24 mouse cellular contexts compared by ENCODE assay signal in genomic region chr13:67481528-67481927, GRCm38 (mm10). TPM values are rescaled to one million over a fixed set of nuclear protein-coding genes. Genes with fewer than 3 reads are reported as not detected.
DNase-seq lines count a peak whose midpoint lies in the region; ATAC-seq and TF ChIP-seq lines count a peak whose summit lies in the region.
"Had no signal": no experiment of that assay in that cellular context is flagged by ENCODE, and none has a peak within 500 bp of the region (broad histone marks: within the 10 kb centered on the region; RNA-seq: fewer than 3 reads in every experiment).

No protein-coding gene starts in this region.

- no peak overlapping the region for H3K4me2 ChIP-seq in midbrain, postnatal 0 days (ENCODE audit: low read depth, low read length, poor library complexity, severe bottlenecking)
- no peak overlapping the region for H3K4me2 ChIP-seq in midbrain, embryonic 13.5 days (replicated peaks)
- no peak overlapping the region for H3K4me2 ChIP-seq in stomach, postnatal 0 days (replicated peaks; ENCODE audit: low read depth)
- H3K4me2 ChIP-seq: forebrain, embryonic 12.5 days; limb, embryonic 13.5 days; midbrain, embryonic 15.5 days had no signal

- peak; percentile 27; the same call in 1 of the 2 replicates for TF ChIP-seq CTCF in midbrain, postnatal 0 days (IDR thresholded peaks at IDR 0.05)
- peak; percentile 44 for TF ChIP-seq CTCF in Patski (IDR thresholded peaks at IDR 0.05)
- TF ChIP-seq CTCF in stomach, postnatal 0 days (IDR thresholded peaks at IDR 0.05; ENCODE audit: low read depth), result peak; percentile 29; the same call in 1 of the 2 replicates

- CTCF ChIA-PET in Patski (lab: Charles Lee), result interaction anchor here (1.1 kb wide), 1 partner anchor 50 kb away, joined by 4 read pairs; no protein-coding TSS in a partner anchor

- ATAC-seq in CD4-positive, CD25-positive, alpha-beta regulatory T cell, adult 4 months, result no peak
- no peak for ATAC-seq in midbrain, postnatal 0 days (ENCODE audit: low FRiP score)
- ATAC-seq in midbrain, embryonic 13.5 days, result no peak
- no peak for ATAC-seq in Patski
- ATAC-seq in stomach, postnatal 0 days (ENCODE audit: low FRiP score, low TSS enrichment), result no peak
- ATAC-seq: midbrain, embryonic 15.5 days had no signal

- no peaks in the 10 kb centered on the region for H3K4me1 ChIP-seq in midbrain, postnatal 0 days (ENCODE audit: insufficient read depth, low read length)
- H3K4me1 ChIP-seq in midbrain, embryonic 13.5 days (replicated peaks), result peaks cover 7% of the 10 kb centered on the region
- no peaks in the 10 kb centered on the region for H3K4me1 ChIP-seq in stomach, postnatal 0 days (replicated peaks; ENCODE audit: control insufficient read depth, insufficient read depth)

- 64% methylated on average over 4 of the region's 4 CpGs for WGBS in midbrain, postnatal 0 days
- WGBS in midbrain, embryonic 13.5 days, result 71% methylated on average over 4 of the region's 4 CpGs
- WGBS in stomach, postnatal 0 days, result 58% methylated on average over 4 of the region's 4 CpGs

- intact Hi-C loops in left cerebral cortex, postnatal 25 days (cut with DNase I), result no loop called here

- no peaks in the 10 kb centered on the region for H3K27me3 ChIP-seq in midbrain, postnatal 0 days (ENCODE audit: insufficient read depth, low read length)
- no peaks in the 10 kb centered on the region for H3K27me3 ChIP-seq in midbrain, embryonic 13.5 days
- no peaks in the 10 kb centered on the region for H3K27me3 ChIP-seq in Patski
- no peaks in the 10 kb centered on the region for H3K27me3 ChIP-seq in stomach, postnatal 0 days (ENCODE audit: control insufficient read depth, insufficient read depth, low read length)
- H3K27me3 ChIP-seq: forebrain, embryonic 12.5 days; limb, embryonic 13.5 days; midbrain, embryonic 15.5 days had no signal

- H3K9me3 ChIP-seq in midbrain, postnatal 0 days (ENCODE audit: low read length), result no peaks in the 10 kb centered on the region
- no peaks in the 10 kb centered on the region for H3K9me3 ChIP-seq in midbrain, embryonic 13.5 days
- H3K9me3 ChIP-seq in stomach, postnatal 0 days (ENCODE audit: control insufficient read depth, low read length), result no peaks in the 10 kb centered on the region
- H3K9me3 ChIP-seq: embryonic facial prominence, embryonic 10.5 days; forebrain, embryonic 12.5 days; hindbrain, embryonic 10.5 days; limb, embryonic 13.5 days; midbrain, embryonic 15.5 days had no signal

- H3K36me3 ChIP-seq in midbrain, postnatal 0 days (ENCODE audit: insufficient read depth, low read length), result no peaks in the 10 kb centered on the region
- H3K36me3 ChIP-seq in midbrain, embryonic 13.5 days, result 0 out of 2 replicates have a peak, but pooled peaks cover 2% of the 10 kb centered on the region
- H3K36me3 ChIP-seq in stomach, postnatal 0 days (ENCODE audit: control insufficient read depth, insufficient read depth, low read length), result no peaks in the 10 kb centered on the region
- H3K36me3 ChIP-seq: forebrain, embryonic 12.5 days; hindbrain, embryonic 10.5 days; midbrain, embryonic 15.5 days had no signal

- in situ Hi-C loops in Patski (cut with MboI; ENCODE audit: low pct_unique_long_range_greater_than_20kb), result no loop called here

- no peak overlapping the region for H3K9ac ChIP-seq in midbrain, postnatal 0 days (replicated peaks; ENCODE audit: low read length, poor library complexity, severe bottlenecking)
- H3K9ac ChIP-seq in midbrain, embryonic 13.5 days (replicated peaks), result no peak overlapping the region
- no peak overlapping the region for H3K9ac ChIP-seq in stomach, postnatal 0 days (ENCODE audit: low read length)
- H3K9ac ChIP-seq: forebrain, embryonic 12.5 days; limb, embryonic 13.5 days; midbrain, embryonic 15.5 days had no signal

- POLR2A ChIA-PET in Patski (lab: Charles Lee), result interaction anchor here (0.8 kb wide), 1 partner anchor 19 kb away, joined by 3 read pairs; the partner anchor contains the start of gene Zfp58

- H3K4me3 ChIP-seq in midbrain, postnatal 0 days (ENCODE audit: low read depth, low read length), result no peak overlapping the region
- H3K4me3 ChIP-seq in midbrain, embryonic 13.5 days (replicated peaks), result no peak overlapping the region
- H3K4me3 ChIP-seq in stomach, postnatal 0 days (ENCODE audit: low read depth, low read length), result no peak overlapping the region
- H3K4me3 ChIP-seq: embryonic facial prominence, embryonic 10.5 days; forebrain, embryonic 12.5 days; hindbrain, embryonic 10.5 days; limb, embryonic 13.5 days; midbrain, embryonic 15.5 days had no signal

- no peak for TF ChIP-seq EP300 in stomach, postnatal 0 days (optimal IDR thresholded peaks at IDR 0.05)

- no peak overlapping the region for H3K27ac ChIP-seq in midbrain, postnatal 0 days (ENCODE audit: low read depth, low read length)
- H3K27ac ChIP-seq in midbrain, embryonic 13.5 days, result no peak overlapping the region
- no peak overlapping the region for H3K27ac ChIP-seq in stomach, postnatal 0 days (replicated peaks)
- H3K27ac ChIP-seq: embryonic facial prominence, embryonic 10.5 days; forebrain, embryonic 12.5 days; hindbrain, embryonic 10.5 days; limb, embryonic 13.5 days; midbrain, embryonic 15.5 days had no signal

- peak; percentile 14 for DNase-seq in CD4-positive, CD25-positive, alpha-beta regulatory T cell, adult 2 months (ENCODE audit: low read depth, low spot score)
- DNase-seq in midbrain, postnatal 0 days (ENCODE audit: low spot score), result no peak
- DNase-seq in Patski (ENCODE audit: low read depth, low spot score), result no peak
- no peak for DNase-seq in stomach, postnatal 0 days (ENCODE audit: low spot score)
- no peak for DNase-seq in left cerebral cortex, postnatal 25 days (ENCODE audit: low spot score in 2 of 2)
- no peak for DNase-seq in layer of hippocampus, postnatal 10 days (ENCODE audit: low spot score in 2 of 2)
- DNase-seq: cerebellum, adult 8-10 months; gastrocnemius, postnatal 36 days; kidney, adult 9 months; kidney, postnatal 36 days; lung, postnatal 10 days; thymus, postnatal 25 days had no signal

RNA-seq across cellular contexts. Expression of gene Zfp874b, which starts 2.5 kb away (rescaled TPM):
- 10 to 100 TPM; 15.5 TPM for polyA plus RNA-seq in CD4-positive, CD25-positive, alpha-beta regulatory T cell, adult 4 months (2017; shearing (Covaris generic))
- 6.3 and 12.0 TPM in 2 replicates for total RNA-seq in midbrain, postnatal 0 days (2014; rRNA removed)
- polyA plus RNA-seq in midbrain, postnatal 0 days (2015; fragmentation: Nextera tagmentation; extraction: Ambion mirVana), result 2.3 and 2.5 TPM in 2 replicates
- polyA plus RNA-seq in midbrain, embryonic 13.5 days (2015; fragmentation: Nextera tagmentation; extraction: Ambion mirVana), result 2.3 and 2.4 TPM in 2 replicates
- 11.3 TPM for polyA plus RNA-seq in Patski (2021)
- 1.9 and 2.4 TPM in 2 replicates for polyA plus RNA-seq in stomach, postnatal 0 days (2015; fragmentation: Nextera tagmentation; extraction: Ambion mirVana)
- 10 to 100 TPM; 17.7 to 19.4 TPM for total RNA-seq in left cerebral cortex, postnatal 25 days (2021)
- 10 to 100 TPM; 13.7 to 15.7 TPM for total RNA-seq in layer of hippocampus, postnatal 10 days (2021)

RNA-seq across cellular contexts. Expression of gene Zfp58, which starts 18.8 kb away (rescaled TPM):
- 10 to 100 TPM; 18.0 to 18.7 TPM for polyA plus RNA-seq in CD4-positive, CD25-positive, alpha-beta regulatory T cell, adult 4 months (2017; shearing (Covaris generic))
- total RNA-seq in midbrain, postnatal 0 days (2014; rRNA removed), result 3.8 and 6.5 TPM in 2 replicates
- polyA plus RNA-seq in midbrain, postnatal 0 days (2015; fragmentation: Nextera tagmentation; extraction: Ambion mirVana), result 4.1 and 4.4 TPM in 2 replicates
- 15.1 and 16.0 TPM in 2 replicates for polyA plus RNA-seq in midbrain, embryonic 13.5 days (2015; fragmentation: Nextera tagmentation; extraction: Ambion mirVana)
- 9.2 TPM for polyA plus RNA-seq in Patski (2021)
- 5.6 and 5.8 TPM in 2 replicates for polyA plus RNA-seq in stomach, postnatal 0 days (2015; fragmentation: Nextera tagmentation; extraction: Ambion mirVana)
- 1 to 10 TPM; 6.0 to 8.1 TPM for total RNA-seq in left cerebral cortex, postnatal 25 days (2021)
- total RNA-seq in layer of hippocampus, postnatal 10 days (2021), result 1 to 10 TPM; 5.8 to 8.0 TPM

RNA-seq across cellular contexts. Expression of gene Zfp874a, which starts 30.1 kb away (rescaled TPM):
- polyA plus RNA-seq in CD4-positive, CD25-positive, alpha-beta regulatory T cell, adult 4 months (2017; shearing (Covaris generic)), result 10 to 100 TPM; 14.1 to 19.7 TPM
- 4.7 and 6.4 TPM in 2 replicates for total RNA-seq in midbrain, postnatal 0 days (2014; rRNA removed)
- 3.9 and 4.4 TPM in 2 replicates for polyA plus RNA-seq in midbrain, postnatal 0 days (2015; fragmentation: Nextera tagmentation; extraction: Ambion mirVana)
- polyA plus RNA-seq in midbrain, embryonic 13.5 days (2015; fragmentation: Nextera tagmentation; extraction: Ambion mirVana), result 5.2 and 7.3 TPM in 2 replicates
- polyA plus RNA-seq in Patski (2021), result 11.3 TPM
- polyA plus RNA-seq in stomach, postnatal 0 days (2015; fragmentation: Nextera tagmentation; extraction: Ambion mirVana), result 4.6 and 4.7 TPM in 2 replicates
- 10 to 100 TPM; 10.8 to 14.1 TPM for total RNA-seq in left cerebral cortex, postnatal 25 days (2021)
- total RNA-seq in layer of hippocampus, postnatal 10 days (2021), result 10 to 100 TPM; 10.8 to 11.2 TPM

RNA-seq across cellular contexts. Expression of gene Gm26965, which starts 44.4 kb away (rescaled TPM):
- 1 to 10 TPM; 1.0 to 2.2 TPM for polyA plus RNA-seq in CD4-positive, CD25-positive, alpha-beta regulatory T cell, adult 4 months (2017; shearing (Covaris generic))
- total RNA-seq in midbrain, postnatal 0 days (2014; rRNA removed), result 0.27 TPM in 1 of 2 replicates, not detected in the other
- 0.20 TPM in 1 of 2 replicates, not detected in the other for polyA plus RNA-seq in midbrain, postnatal 0 days (2015; fragmentation: Nextera tagmentation; extraction: Ambion mirVana)
- polyA plus RNA-seq in midbrain, embryonic 13.5 days (2015; fragmentation: Nextera tagmentation; extraction: Ambion mirVana), result not detected in 2 replicates
- polyA plus RNA-seq in Patski (2021), result not detected
- not detected in 2 replicates for polyA plus RNA-seq in stomach, postnatal 0 days (2015; fragmentation: Nextera tagmentation; extraction: Ambion mirVana)
- not detected for total RNA-seq in left cerebral cortex, postnatal 25 days (2021)
- total RNA-seq in layer of hippocampus, postnatal 10 days (2021), result under 1 TPM in 1 of 2 experiments, not detected in 1; 0.87 TPM
- total RNA-seq: adrenal gland, postnatal 4 days; gastrocnemius, postnatal 36 days; layer of hippocampus, postnatal 14 days; megakaryocyte progenitor cell, adult 5-6 weeks had no signal
- polyA plus RNA-seq: embryonic facial prominence, embryonic 10.5 days; forebrain, embryonic 12.5 days; heart, postnatal 0 days; hindbrain, embryonic 10.5 days; limb, embryonic 13.5 days; liver, embryonic 16.5 days; midbrain, embryonic 15.5 days had no signal

RNA-seq across cellular contexts. Expression of gene Zfp87, which starts 44.4 kb away (rescaled TPM):
- 10 to 100 TPM; 53.6 to 54.3 TPM for polyA plus RNA-seq in CD4-positive, CD25-positive, alpha-beta regulatory T cell, adult 4 months (2017; shearing (Covaris generic))
- 35.8 and 36.8 TPM in 2 replicates for total RNA-seq in midbrain, postnatal 0 days (2014; rRNA removed)
- polyA plus RNA-seq in midbrain, postnatal 0 days (2015; fragmentation: Nextera tagmentation; extraction: Ambion mirVana), result 26.2 and 31.9 TPM in 2 replicates
- 35.4 and 38.7 TPM in 2 replicates for polyA plus RNA-seq in midbrain, embryonic 13.5 days (2015; fragmentation: Nextera tagmentation; extraction: Ambion mirVana)
- 14.2 TPM for polyA plus RNA-seq in Patski (2021)
- 27.4 and 29.3 TPM in 2 replicates for polyA plus RNA-seq in stomach, postnatal 0 days (2015; fragmentation: Nextera tagmentation; extraction: Ambion mirVana)
- total RNA-seq in left cerebral cortex, postnatal 25 days (2021), result 10 to 100 TPM; 20.3 to 22.9 TPM
- 10 to 100 TPM; 21.8 to 24.5 TPM for total RNA-seq in layer of hippocampus, postnatal 10 days (2021)
